Mouse (Mus musculus) stomach, postnatal 0 days (tissue): ENCODE measurements around the gene Asphd2. TPM values are rescaled to one million over a fixed set of nuclear protein-coding genes. Genes with fewer than 3 reads are reported as not detected.

Experiments used
- ATAC-seq: fragments of 200-750 bp; cut with Nextera tagmentation; 2 replicates; pipeline ENCODE4 v1.8.0; 2017; ENCODE audit not compliant: low FRiP score, low TSS enrichment
- DNase-seq: peaks from one replicate; pipeline ENCODE4 v3.0.0-alpha.2; 2016; ENCODE audit warnings: low spot score
- H3K27ac ChIP-seq: fragments of 300-500 bp; sonication (generic); replicated peaks from 2 replicates; pipeline ENCODE4 v1.5.1; 2014; ENCODE audit warnings: mild to moderate bottlenecking, control low read depth
- H3K27me3 ChIP-seq: fragments of 300-500 bp; sonication (generic); 2 replicates; pipeline ENCODE4 v1.6.1; 2014; ENCODE audit warnings: low read length; ENCODE audit not compliant: control insufficient read depth, insufficient read depth
- H3K36me3 ChIP-seq: fragments of 300-500 bp; sonication (generic); 2 replicates; pipeline ENCODE4 v1.6.1; 2014; ENCODE audit warnings: low read length, mixed read lengths; ENCODE audit not compliant: control insufficient read depth, insufficient read depth
- H3K4me1 ChIP-seq: fragments of 300-500 bp; sonication (generic); replicated peaks from 2 replicates; pipeline ENCODE4 v1.6.1; 2014; ENCODE audit warnings: antibody characterized with exemption; ENCODE audit not compliant: control insufficient read depth, insufficient read depth
- H3K4me2 ChIP-seq: fragments of 300-500 bp; sonication (generic); replicated peaks from 2 replicates; pipeline ENCODE4 v1.6.1; 2014; ENCODE audit warnings: low read depth, mild to moderate bottlenecking, control low read depth, moderate library complexity
- H3K4me3 ChIP-seq: fragments of 300-500 bp; sonication (generic); 2 replicates; pipeline ENCODE4 v1.5.1; 2014; ENCODE audit warnings: low read depth, low read length, control low read depth
- H3K9ac ChIP-seq: fragments of 300-500 bp; sonication (generic); 2 replicates; pipeline ENCODE4 v1.6.1; 2014; ENCODE audit warnings: mild to moderate bottlenecking, low read length, control low read depth, mixed read lengths
- H3K9me3 ChIP-seq: fragments of 300-500 bp; sonication (generic); 2 replicates; pipeline ENCODE4 v1.6.1; 2016; ENCODE audit warnings: low read length; ENCODE audit not compliant: control insufficient read depth
- CTCF ChIP-seq: IDR thresholded peaks from 2 replicates; pipeline ENCODE4 v1.5.1; 2016; ENCODE audit warnings: antibody characterized with exemption, low read depth, mild to moderate bottlenecking, moderate library complexity
- EP300 ChIP-seq: optimal IDR thresholded peaks from 2 replicates; pipeline ENCODE3; 2016; ENCODE audit warnings: antibody characterized with exemption
- WGBS: fragments of 180-500 bp; shearing (Covaris S2); extraction: QIAGEN DNeasy Blood & Tissue Kit; methylation state at CpG from one replicate; pipeline ENCODE4 v1.1.7; 2014; 5-methylcytosine and 5-hydroxymethylcytosine counted together
- polyA plus RNA-seq: library from polyadenylated mRNA; unstranded; fragments of >200 nt; fragmentation: Nextera tagmentation; extraction: Ambion mirVana; gene quantifications from 2 replicates; pipeline ENCODE4 v1.2.1, GENCODE M21; 2015

Asphd2 gene
- polyA plus RNA-seq, 1 experiment from 2014 or later = 4.4 TPM

DNA sequence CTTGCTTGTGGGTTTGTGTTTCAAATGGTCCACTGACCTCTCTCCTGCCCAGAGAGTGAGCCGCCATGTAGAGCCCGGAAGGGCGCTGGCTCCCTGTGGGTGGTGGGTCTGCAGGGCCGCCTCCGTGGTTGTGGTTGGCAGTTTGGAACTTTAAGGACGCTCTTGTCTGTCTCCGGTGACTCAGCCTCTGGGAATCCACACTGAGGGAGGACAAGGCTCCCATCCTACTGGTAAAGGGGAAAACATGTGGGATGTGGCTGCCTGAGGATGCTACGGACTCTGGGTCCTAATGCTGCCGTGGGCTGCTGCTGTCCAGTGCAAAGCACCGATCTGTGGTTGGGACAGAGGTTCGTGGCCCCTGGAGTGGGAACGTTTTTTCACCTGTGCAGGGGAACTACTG is 26.7 kb downstream of the Asphd2 start:
- Histone ChIP-seq H3K4me1 (no peaks in the 10 kb centered on the region), H3K27me3 (no peaks in the 10 kb centered on the region), H3K9me3 (no peaks in the 10 kb centered on the region), H3K36me3 (peaks cover 31% of the 10 kb centered on the region), H3K4me3 (no peak overlapping the region), H3K9ac (no peak overlapping the region), H3K4me2 (no peak overlapping the region), H3K27ac (no peak overlapping the region)
- ATAC-seq (no peak), DNase-seq (no peak)
- 87% methylated on average over 12 of the region's 12 CpGs for WGBS
- TF ChIP-seq CTCF = no peak
- TF ChIP-seq EP300 = no peak

DNA sequence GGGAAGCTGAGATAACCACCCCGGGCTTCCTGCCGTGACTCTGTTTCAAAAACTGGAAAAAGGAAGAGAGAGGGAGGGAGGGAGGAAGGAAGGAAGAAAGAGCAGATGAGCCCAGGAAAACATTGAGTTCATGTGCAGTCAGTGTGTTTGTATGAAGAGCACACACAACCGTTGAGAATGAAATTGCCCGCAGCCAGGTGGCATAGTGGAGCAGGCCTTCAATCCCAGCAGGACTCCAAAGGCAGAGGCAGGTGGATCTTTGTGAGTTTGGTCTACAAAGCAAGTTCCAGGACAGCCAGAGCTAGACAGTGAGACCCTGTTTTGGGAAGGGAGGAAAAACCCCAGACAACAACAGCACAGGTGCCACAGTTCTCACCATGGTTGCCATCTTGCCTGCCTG is 27.3 kb downstream of the Asphd2 start:
- Histone ChIP-seq H3K4me1 (no peaks in the 10 kb centered on the region), H3K27ac (no peak overlapping the region), H3K9me3 (no peaks in the 10 kb centered on the region), H3K36me3 (peaks cover 28% of the 10 kb centered on the region), H3K4me2 (no peak overlapping the region), H3K9ac (no peak overlapping the region), H3K4me3 (no peak overlapping the region), H3K27me3 (no peaks in the 10 kb centered on the region)
- DNase-seq = no peak
- TF ChIP-seq EP300 (no peak), CTCF (peak; percentile 17; the same call in 1 of the 2 replicates)
- 87% methylated on average over 4 of the region's 4 CpGs for WGBS
- no peak for ATAC-seq

DNA sequence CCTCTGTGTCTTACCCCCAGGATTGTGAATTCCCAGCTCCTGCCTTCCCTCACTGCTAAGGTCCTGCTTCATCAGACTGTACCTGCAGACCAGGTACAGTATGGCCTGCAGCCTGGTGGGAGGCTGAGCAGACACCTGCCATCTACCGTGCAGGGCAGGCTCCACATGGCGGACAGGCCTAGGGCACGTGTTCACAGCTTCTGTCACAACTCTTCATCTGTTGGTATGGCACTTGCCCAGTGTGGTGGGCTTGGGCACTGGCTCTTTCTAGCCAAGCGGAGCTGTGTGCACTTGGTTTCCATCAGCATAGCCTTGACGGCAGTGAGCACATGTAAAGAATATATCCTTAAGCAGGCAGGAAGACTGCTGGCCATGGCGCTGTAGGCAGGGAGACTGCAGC is 27.8 kb downstream of the Asphd2 start:
- H3K27ac ChIP-seq = no peak overlapping the region
- no peaks in the 10 kb centered on the region for H3K9me3 ChIP-seq
- H3K4me3 ChIP-seq = no peak overlapping the region
- peaks cover 25% of the 10 kb centered on the region for H3K36me3 ChIP-seq
- no peaks in the 10 kb centered on the region for H3K4me1 ChIP-seq
- ATAC-seq (no peak), DNase-seq (no peak)
- H3K9ac ChIP-seq = no peak overlapping the region
- no peak for TF ChIP-seq CTCF
- no peak for TF ChIP-seq EP300
- H3K27me3 ChIP-seq = no peaks in the 10 kb centered on the region
- WGBS = 93% methylated on average over 6 of the region's 6 CpGs
- no peak overlapping the region for H3K4me2 ChIP-seq

DNA sequence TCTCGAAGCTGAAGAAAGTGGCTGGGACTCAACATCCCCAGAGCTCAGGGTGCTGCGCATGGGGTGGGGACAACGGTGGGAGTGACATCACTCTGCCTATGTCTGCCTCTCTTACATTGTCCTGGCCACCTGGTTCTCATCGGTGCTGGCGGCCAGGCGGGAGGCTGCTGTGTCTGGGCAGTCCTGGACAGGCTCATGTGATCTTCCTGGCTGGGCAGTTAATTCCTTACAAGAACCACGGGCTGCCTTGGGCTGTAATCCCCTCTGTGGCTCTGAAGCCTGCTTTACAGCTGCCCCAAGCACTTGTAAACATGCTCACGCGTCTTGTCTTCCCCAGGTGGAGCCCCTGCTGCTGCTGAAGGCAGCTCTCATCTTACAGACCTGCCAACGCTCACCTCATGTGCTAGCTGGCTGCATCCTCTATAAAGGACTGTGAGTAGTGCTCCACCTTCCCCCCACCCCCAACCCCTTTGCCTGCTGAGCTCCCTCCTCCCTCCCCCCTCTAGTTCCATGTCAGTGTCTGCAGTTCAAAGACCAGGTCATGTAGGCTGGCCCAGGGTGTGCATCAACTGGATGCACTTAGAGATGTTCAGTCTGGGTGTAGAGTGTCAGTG is 30.4 kb downstream of the Asphd2 start:
- Histone ChIP-seq H3K27ac (no peak overlapping the region), H3K36me3 (peaks cover 17% of the 10 kb centered on the region), H3K4me2 (no peak overlapping the region), H3K9ac (no peak overlapping the region), H3K27me3 (no peaks in the 10 kb centered on the region), H3K4me1 (no peaks in the 10 kb centered on the region), H3K9me3 (no peaks in the 10 kb centered on the region), H3K4me3 (no peak overlapping the region)
- peak; percentile 43; the same call in 1 of the 2 replicates for ATAC-seq
- no peak for DNase-seq
- 62% methylated on average over 10 of the region's 10 CpGs for WGBS
- TF ChIP-seq EP300 (no peak), CTCF (no peak)

DNA sequence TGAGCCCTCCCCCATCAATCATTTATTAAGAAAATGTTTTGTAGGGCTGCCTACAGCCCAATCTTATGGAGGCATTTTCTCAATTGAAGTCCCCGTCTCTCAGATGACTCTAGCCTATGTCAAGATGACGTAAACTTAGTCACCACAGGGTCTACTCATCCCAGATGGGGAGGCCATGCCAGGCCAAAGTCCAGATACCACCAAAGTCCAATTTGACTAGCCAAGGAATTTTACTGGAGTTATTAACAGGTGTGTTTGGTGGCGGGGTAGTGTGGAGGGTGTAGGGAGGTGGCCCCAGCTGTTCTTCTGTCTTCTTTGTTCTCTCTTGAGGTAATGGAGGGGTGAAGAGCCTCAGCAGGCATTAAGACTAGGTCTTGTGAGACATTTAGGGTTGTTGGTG is 34.6 kb downstream of the Asphd2 start:
- no peaks in the 10 kb centered on the region for H3K9me3 ChIP-seq
- no peaks in the 10 kb centered on the region for H3K4me1 ChIP-seq
- H3K36me3 ChIP-seq = peaks cover 9% of the 10 kb centered on the region; the same call in 1 of the 2 replicates
- H3K27ac ChIP-seq = no peak overlapping the region
- no peak overlapping the region for H3K9ac ChIP-seq
- TF ChIP-seq CTCF (no peak), EP300 (no peak)
- H3K27me3 ChIP-seq = no peaks in the 10 kb centered on the region
- H3K4me2 ChIP-seq = no peak overlapping the region
- H3K4me3 ChIP-seq = no peak overlapping the region
- DNase-seq = no peak
- no peak for ATAC-seq
- 87% methylated on average over 3 of the region's 3 CpGs for WGBS

DNA sequence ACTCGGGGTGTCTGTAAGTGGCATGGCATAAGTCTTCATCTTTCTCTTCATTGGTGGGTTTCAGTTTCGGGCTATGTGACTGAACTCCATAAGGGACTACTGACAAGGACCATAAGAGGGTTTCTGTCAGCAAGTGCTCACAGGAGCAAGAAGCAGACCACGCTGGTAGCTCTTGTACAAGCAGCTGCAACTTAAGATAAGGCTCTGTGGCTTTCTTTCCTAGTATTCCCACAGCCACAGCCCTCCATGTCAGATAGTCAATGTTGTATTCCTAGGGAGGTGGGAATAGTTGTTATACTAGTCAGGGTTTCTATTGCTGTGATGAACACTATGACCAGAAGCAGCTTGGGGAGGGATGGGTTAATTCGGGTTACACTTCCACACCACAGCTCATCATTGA is 35.1 kb downstream of the Asphd2 start:
- 85% methylated on average over 4 of the region's 4 CpGs for WGBS
- H3K4me2 ChIP-seq = no peak overlapping the region
- H3K27me3 ChIP-seq = no peaks in the 10 kb centered on the region
- no peak overlapping the region for H3K4me3 ChIP-seq
- DNase-seq (no peak), ATAC-seq (no peak)
- no peak for TF ChIP-seq CTCF
- no peak for TF ChIP-seq EP300
- no peak overlapping the region for H3K27ac ChIP-seq
- H3K9me3 ChIP-seq = no peaks in the 10 kb centered on the region
- no peaks in the 10 kb centered on the region for H3K4me1 ChIP-seq
- 0 out of 2 replicates have a peak, but pooled peaks cover 5% of the 10 kb centered on the region for H3K36me3 ChIP-seq
- no peak overlapping the region for H3K9ac ChIP-seq
